Mouse (Mus musculus) c-Kit-negative CD71-positive TER-119-positive erythroid progenitor cells, embryonic 14.5 days (primary cell): Measurements from ENCODE around the gene Twsg1.

Experiments used
- DNase-seq: peaks from one replicate; pipeline ENCODE4 v3.0.0-alpha.2; 2013; ENCODE audit warnings: low read depth, low spot score

Twsg1 gene

GRCm38 (mm10) chr17:65886571-65886970, 64.5 kb downstream of the Twsg1 start:
- DNase-seq, result no peak

GRCm38 (mm10) chr17:65885697-65886529, 65.1 kb downstream of the Twsg1 start, which contains the start of gene Ralbp1:
TSS of gene Ralbp1 (minus strand) at chr17:65885798.
- DNase-seq, result peak; percentile 22

GRCm38 (mm10) chr17:65885398-65885696, 65.7 kb downstream of the Twsg1 start:
- DNase-seq, result no peak

- DNase-seq, result peak; percentile 97
These were observed 66.2 kb downstream of the Twsg1 start for GRCm38 (mm10) chr17:65884691-65885397.

GRCm38 (mm10) chr17:65884061-65884669, 66.9 kb downstream of the Twsg1 start:
- DNase-seq, result peak; percentile 28

GRCm38 (mm10) chr17:65877026-65877425, 74.0 kb downstream of the Twsg1 start:
- DNase-seq, result no peak

GRCm38 (mm10) chr17:65873834-65874233, 77.2 kb downstream of the Twsg1 start:
- no peak for DNase-seq

- DNase-seq, result no peak
These were observed 77.9 kb downstream of the Twsg1 start for GRCm38 (mm10) chr17:65873156-65873555.

- DNase-seq, result no peak
These were observed 78.4 kb downstream of the Twsg1 start for GRCm38 (mm10) chr17:65872652-65873051.

GRCm38 (mm10) chr17:65872051-65872450, 79.0 kb downstream of the Twsg1 start:
- DNase-seq, result no peak
